Mouse (Mus musculus) CD4-positive, CD25-positive, alpha-beta regulatory T cell, adult 2 months (primary cell): ENCODE data around the gene Rab11a.

Source experiments
- DNase-seq: peaks from one replicate; pipeline ENCODE4 v3.0.0-alpha.2; 2012; ENCODE audit warnings: low read depth, low spot score

Gene Rab11a

GRCm38 (mm10) chr9:64737406-64738201 is at the start of gene Rab11a:
Gene Rab11a, minus strand, starts transcription at chr9:64737758.
- DNase-seq = peak; percentile 98

- DNase-seq = no peak
Measured at GRCm38 (mm10) chr9:64786216-64786905, 48.8 kb upstream of the Rab11a start.

- peak; percentile 90 for DNase-seq
Measured at GRCm38 (mm10) chr9:64784841-64785240, 47.3 kb upstream of the Rab11a start.

GRCm38 (mm10) chr9:64783511-64783910 is 46.0 kb upstream of the Rab11a start:
- DNase-seq = no peak

GRCm38 (mm10) chr9:64779628-64780027 is 42.1 kb upstream of the Rab11a start:
- peak; percentile 79 for DNase-seq

GRCm38 (mm10) chr9:64778151-64778550 is 40.6 kb upstream of the Rab11a start:
- no peak for DNase-seq

GRCm38 (mm10) chr9:64777441-64777987 is 40.0 kb upstream of the Rab11a start:
- DNase-seq = no peak

GRCm38 (mm10) chr9:64775491-64775890 is 37.9 kb upstream of the Rab11a start:
- no peak for DNase-seq

GRCm38 (mm10) chr9:64774883-64775282 is 37.3 kb upstream of the Rab11a start:
- no peak for DNase-seq

- no peak for DNase-seq
Measured at GRCm38 (mm10) chr9:64774411-64774811, 36.9 kb upstream of the Rab11a start.

- no peak for DNase-seq
Measured at GRCm38 (mm10) chr9:64773936-64774335, 36.4 kb upstream of the Rab11a start.

GRCm38 (mm10) chr9:64773254-64773653 is 35.7 kb upstream of the Rab11a start:
- no peak for DNase-seq

- no peak for DNase-seq
Measured at GRCm38 (mm10) chr9:64771236-64771635, 33.7 kb upstream of the Rab11a start.

GRCm38 (mm10) chr9:64770411-64770849 is 32.9 kb upstream of the Rab11a start:
- DNase-seq = no peak

GRCm38 (mm10) chr9:64769911-64770310 is 32.4 kb upstream of the Rab11a start:
- DNase-seq = no peak

GRCm38 (mm10) chr9:64769066-64769695 is 31.6 kb upstream of the Rab11a start:
- DNase-seq = peak; percentile 78

GRCm38 (mm10) chr9:64767796-64768195 is 30.2 kb upstream of the Rab11a start:
- DNase-seq = no peak

GRCm38 (mm10) chr9:64766136-64766535 is 28.6 kb upstream of the Rab11a start:
- no peak for DNase-seq

- no peak for DNase-seq
Measured at GRCm38 (mm10) chr9:64764824-64765223, 27.3 kb upstream of the Rab11a start.

GRCm38 (mm10) chr9:64758052-64758451 is 20.5 kb upstream of the Rab11a start:
- DNase-seq = no peak

GRCm38 (mm10) chr9:64752575-64752974 is 15.0 kb upstream of the Rab11a start:
- DNase-seq = no peak

GRCm38 (mm10) chr9:64749314-64749713 is 11.8 kb upstream of the Rab11a start:
- DNase-seq = no peak
